Mouse (Mus musculus) stomach, postnatal 0 days (tissue): ENCODE data around the gene Idua. TPM values are rescaled to one million over a fixed set of nuclear protein-coding genes. Genes with fewer than 3 reads are reported as not detected.

Source experiments
- ATAC-seq: fragments of 200-750 bp; cut with Nextera tagmentation; 2 replicates; pipeline ENCODE4 v1.8.0; 2017; ENCODE audit not compliant: low FRiP score, low TSS enrichment
- DNase-seq: peaks from one replicate; pipeline ENCODE4 v3.0.0-alpha.2; 2016; ENCODE audit warnings: low spot score
- H3K27ac ChIP-seq: fragments of 300-500 bp; sonication (generic); replicated peaks from 2 replicates; pipeline ENCODE4 v1.5.1; 2014; ENCODE audit warnings: mild to moderate bottlenecking, control low read depth
- H3K27me3 ChIP-seq: fragments of 300-500 bp; sonication (generic); 2 replicates; pipeline ENCODE4 v1.6.1; 2014; ENCODE audit warnings: low read length; ENCODE audit not compliant: control insufficient read depth, insufficient read depth
- H3K36me3 ChIP-seq: fragments of 300-500 bp; sonication (generic); 2 replicates; pipeline ENCODE4 v1.6.1; 2014; ENCODE audit warnings: low read length, mixed read lengths; ENCODE audit not compliant: control insufficient read depth, insufficient read depth
- H3K4me1 ChIP-seq: fragments of 300-500 bp; sonication (generic); replicated peaks from 2 replicates; pipeline ENCODE4 v1.6.1; 2014; ENCODE audit warnings: antibody characterized with exemption; ENCODE audit not compliant: control insufficient read depth, insufficient read depth
- H3K4me2 ChIP-seq: fragments of 300-500 bp; sonication (generic); replicated peaks from 2 replicates; pipeline ENCODE4 v1.6.1; 2014; ENCODE audit warnings: low read depth, mild to moderate bottlenecking, control low read depth, moderate library complexity
- H3K4me3 ChIP-seq: fragments of 300-500 bp; sonication (generic); 2 replicates; pipeline ENCODE4 v1.5.1; 2014; ENCODE audit warnings: low read depth, low read length, control low read depth
- H3K9ac ChIP-seq: fragments of 300-500 bp; sonication (generic); 2 replicates; pipeline ENCODE4 v1.6.1; 2014; ENCODE audit warnings: mild to moderate bottlenecking, low read length, control low read depth, mixed read lengths
- H3K9me3 ChIP-seq: fragments of 300-500 bp; sonication (generic); 2 replicates; pipeline ENCODE4 v1.6.1; 2016; ENCODE audit warnings: low read length; ENCODE audit not compliant: control insufficient read depth
- CTCF ChIP-seq: IDR thresholded peaks from 2 replicates; pipeline ENCODE4 v1.5.1; 2016; ENCODE audit warnings: antibody characterized with exemption, low read depth, mild to moderate bottlenecking, moderate library complexity
- EP300 ChIP-seq: optimal IDR thresholded peaks from 2 replicates; pipeline ENCODE3; 2016; ENCODE audit warnings: antibody characterized with exemption
- WGBS: fragments of 180-500 bp; shearing (Covaris S2); extraction: QIAGEN DNeasy Blood & Tissue Kit; methylation state at CpG from one replicate; pipeline ENCODE4 v1.1.7; 2014; 5-methylcytosine and 5-hydroxymethylcytosine counted together
- polyA plus RNA-seq: library from polyadenylated mRNA; unstranded; fragments of >200 nt; fragmentation: Nextera tagmentation; extraction: Ambion mirVana; gene quantifications from 2 replicates; pipeline ENCODE4 v1.2.1, GENCODE M21; 2015

Gene Idua
- polyA plus RNA-seq: 5.3 and 5.9 TPM in 2 replicates

GRCm38 (mm10) chr5:108659698-108660631, at the start of gene Idua:
Gene Idua (plus strand): TSS chr5:108660331.
- 0 out of 2 replicates have a peak, but pooled peaks cover 5% of the 10 kb centered on the region for H3K36me3 ChIP-seq
- WGBS: 8% methylated on average over 24 of the region's 24 CpGs
- H3K4me3 ChIP-seq: peak within 1 kb of the TSS; percentile 92
- DNase-seq: no peak
- H3K9ac ChIP-seq: peak within 1 kb of the TSS; percentile 92
- peak; percentile 61 for ATAC-seq
- no peaks in the 10 kb centered on the region for H3K9me3 ChIP-seq
- H3K27me3 ChIP-seq: no peaks in the 10 kb centered on the region
- H3K27ac ChIP-seq: peak within 1 kb of the TSS; percentile 61
- TF ChIP-seq EP300 (no peak), CTCF (no peak)
- peaks cover 5% of the 10 kb centered on the region for H3K4me1 ChIP-seq
- H3K4me2 ChIP-seq: peak within 1 kb of the TSS; percentile 93

- TF ChIP-seq CTCF (no peak), EP300 (no peak)
- DNase-seq: no peak
- H3K9ac ChIP-seq: no peak overlapping the region
- 94% methylated on average over 1 of the region's 1 CpGs for WGBS
- H3K36me3 ChIP-seq: peaks cover 52% of the 10 kb centered on the region
- no peak overlapping the region for H3K4me3 ChIP-seq
- no peak overlapping the region for H3K4me2 ChIP-seq
- H3K4me1 ChIP-seq: no peaks in the 10 kb centered on the region
- H3K9me3 ChIP-seq: no peaks in the 10 kb centered on the region
- no peak overlapping the region for H3K27ac ChIP-seq
- H3K27me3 ChIP-seq: no peaks in the 10 kb centered on the region
- no peak for ATAC-seq
These were observed 49.7 kb upstream of the Idua start for GRCm38 (mm10) chr5:108610426-108610825.

GRCm38 (mm10) chr5:108621870-108622269, 38.3 kb upstream of the Idua start:
- TF ChIP-seq CTCF (no peak), EP300 (no peak)
- no peak overlapping the region for H3K4me3 ChIP-seq
- H3K27me3 ChIP-seq: no peaks in the 10 kb centered on the region
- peaks cover 17% of the 10 kb centered on the region for H3K36me3 ChIP-seq
- no peak overlapping the region for H3K27ac ChIP-seq
- H3K4me2 ChIP-seq: no peak overlapping the region
- ATAC-seq: no peak
- H3K9me3 ChIP-seq: no peaks in the 10 kb centered on the region
- 55% methylated on average over 2 of the region's 2 CpGs for WGBS
- DNase-seq: no peak
- no peaks in the 10 kb centered on the region for H3K4me1 ChIP-seq
- H3K9ac ChIP-seq: no peak overlapping the region

- Histone ChIP-seq H3K4me1 (peaks cover 4% of the 10 kb centered on the region; the same call in 1 of the 2 replicates), H3K27me3 (no peaks in the 10 kb centered on the region), H3K9me3 (no peaks in the 10 kb centered on the region), H3K36me3 (peaks cover 12% of the 10 kb centered on the region), H3K4me3 (no peak overlapping the region), H3K9ac (no peak overlapping the region), H3K4me2 (no peak overlapping the region), H3K27ac (no peak overlapping the region)
- ATAC-seq: no peak
- WGBS: 70% methylated on average over 4 of the region's 4 CpGs
- no peak for DNase-seq
- TF ChIP-seq CTCF: no peak
- no peak for TF ChIP-seq EP300
These were observed 34.0 kb upstream of the Idua start for GRCm38 (mm10) chr5:108626050-108626660.

GRCm38 (mm10) chr5:108628891-108629633, 31.1 kb upstream of the Idua start:
- TF ChIP-seq EP300: no peak
- TF ChIP-seq CTCF: no peak
- DNase-seq: no peak

More at GRCm38 (mm10) chr5:108628891-108629633, 31.1 kb upstream of the Idua start:
- no peaks in the 10 kb centered on the region for H3K27me3 ChIP-seq
- H3K27ac ChIP-seq: peak overlapping the region; percentile 95
- no peaks in the 10 kb centered on the region for H3K9me3 ChIP-seq
- H3K36me3 ChIP-seq: peaks cover 2% of the 10 kb centered on the region; the same call in 1 of the 2 replicates
- H3K4me3 ChIP-seq: peak overlapping the region; percentile 91
- 1% methylated on average over 32 of the region's 32 CpGs for WGBS
- ATAC-seq: peak; percentile 84
- H3K4me1 ChIP-seq: peaks cover 4% of the 10 kb centered on the region; the same call in 1 of the 2 replicates
- peak overlapping the region; percentile 90 for H3K4me2 ChIP-seq
- peak overlapping the region; percentile 97 for H3K9ac ChIP-seq
